Mouse (Mus musculus) MEL (cell line): ENCODE measurements at regions not wholly inside any gene's neighbourhood (a gene's known extent, or its start where the extent isn't known, plus 50 kb on each side); places are given as distances from the start of the nearest gene placed in this dataset.

Source experiments
- DNase-seq: peaks from one replicate; pipeline ENCODE4 v3.0.0; 2011; ENCODE audit warnings: low read depth, low spot score
- H3K27ac ChIP-seq: 2 replicates; pipeline ENCODE4 v1.5.1; 2012; ENCODE audit warnings: low read depth, mild to moderate bottlenecking, control low read depth, low read length, moderate library complexity; ENCODE audit not compliant: control insufficient read depth
- H3K27me3 ChIP-seq, 2 experiments: fragments of 150-350 bp in 1 of 2; sonication (generic) in 1 of 2; 2 replicates each; pipeline ENCODE4 v1.6.1; 2012; ENCODE audit warnings: low read length in 2 of 2, mild to moderate bottlenecking in 2 of 2, improper control_type of control experiment in 1 of 2, moderate library complexity in 1 of 2; ENCODE audit not compliant: insufficient read depth in 2 of 2, control insufficient read depth in 1 of 2
- H3K36me3 ChIP-seq, 2 experiments: 2 replicates each; pipeline ENCODE4 v1.6.1; 2012 to 2014; ENCODE audit warnings: low read length in 2 of 2, improper control_type of control experiment in 1 of 2, inconsistent platforms in 1 of 2, mild to moderate bottlenecking in 1 of 2; ENCODE audit not compliant: insufficient read depth in 2 of 2, control insufficient read depth in 1 of 2
- H3K4me1 ChIP-seq, 2 experiments: fragments of 150-350 bp in 1 of 2; sonication (generic) in 1 of 2; 2 replicates each; pipeline ENCODE4 v1.6.1; 2012; ENCODE audit warnings: low read length in 2 of 2, improper control_type of control experiment in 1 of 2, mild to moderate bottlenecking in 1 of 2; ENCODE audit not compliant: insufficient read depth in 2 of 2, control insufficient read depth in 1 of 2
- H3K4me3 ChIP-seq, 2 experiments: fragments of 150-350 bp in 1 of 2; sonication (generic) in 1 of 2; 2 replicates each; pipeline ENCODE4 v1.5.1; 2012; ENCODE audit warnings: low read depth in 2 of 2, low read length in 2 of 2, mild to moderate bottlenecking in 2 of 2, moderate library complexity in 2 of 2, control low read depth in 1 of 2, improper control_type of control experiment in 1 of 2; ENCODE audit not compliant: control insufficient read depth in 1 of 2, insufficient read depth in 1 of 2
- H3K79me2 ChIP-seq: 2 replicates; pipeline ENCODE4 v1.6.1; 2012; ENCODE audit warnings: mild to moderate bottlenecking, low read length, moderate library complexity; ENCODE audit not compliant: control insufficient read depth, poor library complexity, insufficient read depth
- H3K9ac ChIP-seq: 2 replicates; pipeline ENCODE4 v1.6.1; 2012; ENCODE audit warnings: low read depth, mild to moderate bottlenecking, control low read depth, low read length, moderate library complexity; ENCODE audit not compliant: control insufficient read depth, poor library complexity, severe bottlenecking
- H3K9me3 ChIP-seq: fragments of 150-350 bp; sonication (generic); replicated peaks from 2 replicates; pipeline ENCODE4 v1.6.1; 2012; ENCODE audit warnings: mild to moderate bottlenecking, low read length, improper control_type of control experiment, moderate library complexity; ENCODE audit not compliant: insufficient read depth
- BHLHE40 ChIP-seq: IDR thresholded peaks from 2 replicates; pipeline ENCODE4 v1.6.1; 2012; ENCODE audit warnings: low read depth, mild to moderate bottlenecking, inconsistent platforms, low read length, improper control_type of control experiment, borderline replicate concordance
- CHD2 ChIP-seq: IDR thresholded peaks from 2 replicates; pipeline ENCODE4 v1.6.1; 2011; ENCODE audit warnings: low read length, improper control_type of control experiment
- CTCF ChIP-seq, 3 experiments: IDR thresholded peaks in 2 of 3; conservative IDR thresholded peaks in 1 of 3; 2 replicates each; pipeline ENCODE4 v1.5.1; 2011 to 2012; ENCODE audit warnings: low read length in 3 of 3, low read depth in 2 of 3, mild to moderate bottlenecking in 2 of 3, improper control_type of control experiment in 1 of 3, inconsistent platforms in 1 of 3, mixed read lengths in 1 of 3, moderate library complexity in 1 of 3; ENCODE audit not compliant: control insufficient read depth in 1 of 3, insufficient read depth in 1 of 3, poor library complexity in 1 of 3, severe bottlenecking in 1 of 3
- ELF1 ChIP-seq: IDR thresholded peaks from 2 replicates; pipeline ENCODE4 v1.6.1; 2014; ENCODE audit warnings: low read depth, mild to moderate bottlenecking, inconsistent platforms, low read length, improper control_type of control experiment, moderate library complexity
- EP300 ChIP-seq, 2 experiments: IDR thresholded peaks; 2 replicates each; pipeline ENCODE4 v1.6.1; 2011; ENCODE audit warnings: improper control_type of control experiment in 2 of 2, low read length in 2 of 2, low read depth in 1 of 2, mild to moderate bottlenecking in 1 of 2
- ETS1 ChIP-seq: IDR thresholded peaks from 2 replicates; pipeline ENCODE4 v1.6.1; 2012; ENCODE audit warnings: low read depth, mild to moderate bottlenecking, inconsistent platforms, low read length, improper control_type of control experiment, moderate library complexity
- GABPA ChIP-seq: IDR thresholded peaks from 2 replicates; pipeline ENCODE4 v1.6.1; 2012; ENCODE audit warnings: low read depth, mild to moderate bottlenecking, inconsistent platforms, low read length, improper control_type of control experiment, moderate library complexity
- KAT2A ChIP-seq: conservative IDR thresholded peaks from 2 replicates; pipeline ENCODE4 v1.6.1; 2012; ENCODE audit warnings: low read depth, low read length, improper control_type of control experiment, inconsistent platforms
- MXI1 ChIP-seq: IDR thresholded peaks from 2 replicates; pipeline ENCODE4 v1.6.1; 2011; ENCODE audit warnings: mild to moderate bottlenecking, low read depth, low read length, improper control_type of control experiment
- MYB ChIP-seq: IDR thresholded peaks from 2 replicates; pipeline ENCODE4 v1.6.1; 2011; ENCODE audit warnings: mild to moderate bottlenecking, low read depth, low read length, improper control_type of control experiment
- MYC ChIP-seq: IDR thresholded peaks from 2 replicates; pipeline ENCODE4 v1.6.1; 2011; ENCODE audit warnings: low read depth, mild to moderate bottlenecking, low read length, improper control_type of control experiment, moderate library complexity
- NRF1 ChIP-seq: IDR thresholded peaks from 2 replicates; pipeline ENCODE4 v1.6.1; 2014; ENCODE audit warnings: low read depth, mild to moderate bottlenecking, inconsistent platforms, low read length, improper control_type of control experiment, moderate library complexity; ENCODE audit not compliant: poor library complexity, insufficient read depth, severe bottlenecking
- POLR2A ChIP-seq, 2 experiments: IDR thresholded peaks; 2 replicates each; pipeline ENCODE4 v1.6.1; 2011 to 2012; ENCODE audit warnings: low read length in 2 of 2, mild to moderate bottlenecking in 2 of 2, control low read depth in 1 of 2, improper control_type of control experiment in 1 of 2, low read depth in 1 of 2, moderate library complexity in 1 of 2; ENCODE audit not compliant: control insufficient read depth in 1 of 2, insufficient read depth in 1 of 2, poor library complexity in 1 of 2
- TBP ChIP-seq: IDR thresholded peaks from 2 replicates; pipeline ENCODE4 v1.8.0; 2011; ENCODE audit warnings: low read depth, low read length, improper control_type of control experiment
- USF1 ChIP-seq: IDR thresholded peaks from 2 replicates; pipeline ENCODE4 v1.6.1; 2014; ENCODE audit warnings: low read depth, mild to moderate bottlenecking, inconsistent platforms, low read length, improper control_type of control experiment, moderate library complexity
- USF2 ChIP-seq, 2 experiments: IDR thresholded peaks; 2 replicates each; pipeline ENCODE4 v1.6.1; 2011 to 2012; ENCODE audit warnings: improper control_type of control experiment in 2 of 2, low read length in 2 of 2, borderline replicate concordance in 1 of 2, inconsistent platforms in 1 of 2, low read depth in 1 of 2, mild to moderate bottlenecking in 1 of 2; ENCODE audit not compliant: insufficient read depth in 1 of 2
- ZKSCAN1 ChIP-seq: IDR thresholded peaks from 2 replicates; pipeline ENCODE4 v1.6.1; 2012; ENCODE audit warnings: low read depth, mild to moderate bottlenecking, inconsistent platforms, low read length, improper control_type of control experiment, moderate library complexity

DNA sequence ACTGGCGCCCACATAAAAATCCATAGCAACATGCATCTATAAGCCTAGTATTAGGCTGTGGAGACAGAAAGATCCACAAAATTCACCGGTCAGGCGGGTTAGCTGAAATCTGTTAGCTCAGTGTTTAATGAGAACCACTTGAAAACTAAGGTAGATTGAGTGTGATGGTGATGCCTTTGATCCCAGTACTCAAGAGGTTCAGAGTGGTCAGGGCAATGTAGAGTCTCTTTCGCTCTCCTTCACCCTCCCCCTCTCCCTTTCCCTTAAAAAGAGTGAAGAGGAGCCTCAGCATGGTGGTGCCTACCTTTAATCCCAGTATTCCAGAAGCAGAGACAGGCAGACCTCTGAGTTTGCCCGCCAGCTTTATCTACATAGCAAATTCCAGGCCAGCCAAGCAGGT is 66.6 kb upstream of the Prdm9 start:
- Histone ChIP-seq H3K36me3 (no peaks in the 10 kb centered on the region), H3K4me1 (no peaks in the 10 kb centered on the region; a peak in 1 of 4 replicates), H3K9me3 (no peaks in the 10 kb centered on the region; the same call in 1 of the 2 replicates), H3K79me2 (no peaks in the 10 kb centered on the region), H3K9ac (no peak overlapping the region), H3K27ac (no peak overlapping the region), H3K27me3 (no peaks in the 10 kb centered on the region; a peak in 1 of 4 replicates), H3K4me3 (no peak overlapping the region)
- TF ChIP-seq ETS1, result no peak
- no peak for TF ChIP-seq TBP
- no peak for TF ChIP-seq POLR2A (IDR thresholded peaks at IDR 0.05; ENCODE audit: control insufficient read depth in 1 of 2, insufficient read depth in 1 of 2, low read depth in 1 of 2, low read length in 2 of 2, poor library complexity in 1 of 2)
- no peak for TF ChIP-seq USF2 (IDR thresholded peaks at IDR 0.05; ENCODE audit: borderline replicate concordance in 1 of 2, insufficient read depth in 1 of 2, low read depth in 1 of 2, low read length in 2 of 2)
- TF ChIP-seq MXI1, result no peak
- no peak for TF ChIP-seq CTCF (IDR thresholded peaks at IDR 0.05 in 2 of 3, conservative IDR thresholded peaks at IDR 0.05 in 1 of 3; ENCODE audit: control insufficient read depth in 1 of 3, insufficient read depth in 1 of 3, low read depth in 2 of 3, low read length in 3 of 3, poor library complexity in 1 of 3, severe bottlenecking in 1 of 3)
- TF ChIP-seq NRF1, result no peak
- no peak for TF ChIP-seq MYB
- no peak for TF ChIP-seq KAT2A
- no peak for TF ChIP-seq CHD2
- no peak for TF ChIP-seq USF1
- TF ChIP-seq BHLHE40, result no peak
- no peak for DNase-seq

GRCm38 (mm10) chr17:15631626-15632025 is 67.5 kb upstream of the Prdm9 start:
- Histone ChIP-seq H3K27me3 (no peaks in the 10 kb centered on the region; a peak in 1 of 4 replicates), H3K79me2 (no peaks in the 10 kb centered on the region), H3K9me3 (no peaks in the 10 kb centered on the region; the same call in 1 of the 2 replicates), H3K27ac (no peak overlapping the region), H3K36me3 (no peaks in the 10 kb centered on the region), H3K4me1 (no peaks in the 10 kb centered on the region; a peak in 1 of 4 replicates), H3K4me3 (no peak overlapping the region), H3K9ac (no peak overlapping the region)
- DNase-seq, result no peak
- TF ChIP-seq ELF1 (no peak), ZKSCAN1 (no peak), USF2 (IDR thresholded peaks at IDR 0.05; ENCODE audit: borderline replicate concordance in 1 of 2, insufficient read depth in 1 of 2, low read depth in 1 of 2, low read length in 2 of 2) (no peak), EP300 (IDR thresholded peaks at IDR 0.05; ENCODE audit: low read depth in 1 of 2, low read length in 2 of 2) (no peak), GABPA (no peak), MXI1 (no peak), MYC (no peak)
